Mouse (Mus musculus) limb, embryonic 14.5 days (tissue): ENCODE data around the gene Gm16181. TPM values are rescaled to one million over a fixed set of nuclear protein-coding genes. Genes with fewer than 3 reads are reported as not detected.

Source experiments
- ATAC-seq: fragments of 200-750 bp; cut with Nextera tagmentation; 2 replicates; pipeline ENCODE4 v1.8.0; 2017; ENCODE audit warnings: low read depth, moderate number of reproducible peaks, moderate TSS enrichment; ENCODE audit not compliant: low FRiP score
- DNase-seq: peaks from one replicate; pipeline ENCODE4 v3.0.0-alpha.2; 2015; ENCODE audit warnings: low spot score
- H3K27ac ChIP-seq: fragments of 300-500 bp; sonication (generic); replicated peaks from 2 replicates; pipeline ENCODE4 v1.5.1; 2014; ENCODE audit warnings: low read depth, mild to moderate bottlenecking, low read length, moderate library complexity, mixed read lengths
- H3K27me3 ChIP-seq: fragments of 300-500 bp; sonication (generic); 2 replicates; pipeline ENCODE4 v1.6.1; 2014; ENCODE audit warnings: low read length, mixed read lengths; ENCODE audit not compliant: control insufficient read depth, insufficient read depth
- H3K36me3 ChIP-seq: fragments of 300-500 bp; sonication (generic); 2 replicates; pipeline ENCODE4 v1.6.1; 2014; ENCODE audit warnings: mild to moderate bottlenecking, low read length, moderate library complexity, mixed read lengths; ENCODE audit not compliant: control insufficient read depth, insufficient read depth
- H3K4me1 ChIP-seq: fragments of 300-500 bp; sonication (generic); 2 replicates; pipeline ENCODE4 v1.6.1; 2014; ENCODE audit warnings: antibody characterized with exemption, low read length, mixed read lengths; ENCODE audit not compliant: control insufficient read depth, insufficient read depth
- H3K4me2 ChIP-seq: fragments of 300-500 bp; sonication (generic); replicated peaks from 2 replicates; pipeline ENCODE4 v1.6.1; 2014; ENCODE audit warnings: low read depth, mild to moderate bottlenecking, low read length, moderate library complexity; ENCODE audit not compliant: severe bottlenecking
- H3K4me3 ChIP-seq: fragments of 300-500 bp; sonication (generic); replicated peaks from 2 replicates; pipeline ENCODE4 v1.5.1; 2014; ENCODE audit warnings: low read length
- H3K9ac ChIP-seq: fragments of 300-500 bp; sonication (generic); 2 replicates; pipeline ENCODE4 v1.6.1; 2014; ENCODE audit warnings: mild to moderate bottlenecking, low read depth, low read length, moderate library complexity; ENCODE audit not compliant: severe bottlenecking
- H3K9me3 ChIP-seq: fragments of 300-500 bp; sonication (generic); 2 replicates; pipeline ENCODE4 v1.6.1; 2016; ENCODE audit warnings: low read length; ENCODE audit not compliant: control insufficient read depth
- POLR2A ChIP-seq: fragments of 200-500 bp; IDR thresholded peaks from 2 replicates; pipeline ENCODE4 v1.8.0; 2012; ENCODE audit warnings: inconsistent platforms, mild to moderate bottlenecking, moderate library complexity, borderline replicate concordance; ENCODE audit not compliant: insufficient read depth, insufficient read length; ENCODE audit errors: extremely low read depth
- WGBS: fragments of 180-500 bp; shearing (Covaris S2); extraction: QIAGEN DNeasy Blood & Tissue Kit; methylation state at CpG from one replicate; pipeline ENCODE4 v1.1.7; 2014; 5-methylcytosine and 5-hydroxymethylcytosine counted together
- polyA plus RNA-seq, 2 experiments: library from polyadenylated mRNA; depleted of rRNA in 1 of 2; stranded (reverse) in 1 of 2; unstranded in 1 of 2; fragments of >200 nt; fragmentation: Nextera tagmentation in 1 of 2; extraction: Ambion mirVana in 1 of 2; gene quantifications; 2 replicates each; pipeline versions ENCODE4 v1.2.1 to v1.2.3; 2012 to 2014

Gene Gm16181
- polyA plus RNA-seq, 2 experiments: not detected

GRCm38 (mm10) chr17:35248986-35249385, 28.4 kb downstream of the Gm16181 start:
- no peaks in the 10 kb centered on the region for H3K27me3 ChIP-seq
- H3K4me3 ChIP-seq: no peak overlapping the region
- H3K4me1 ChIP-seq: peaks cover 6% of the 10 kb centered on the region
- DNase-seq (no peak), ATAC-seq (no peak)
- 91% methylated on average over 14 of the region's 14 CpGs for WGBS
- H3K4me2 ChIP-seq: no peak overlapping the region
- no peak overlapping the region for H3K27ac ChIP-seq
- no peaks in the 10 kb centered on the region for H3K9me3 ChIP-seq
- peaks cover 99% of the 10 kb centered on the region for H3K36me3 ChIP-seq
- no peak overlapping the region for H3K9ac ChIP-seq
- TF ChIP-seq POLR2A: no peak

- Histone ChIP-seq H3K9ac (no peak overlapping the region), H3K27me3 (no peaks in the 10 kb centered on the region), H3K9me3 (no peaks in the 10 kb centered on the region), H3K4me3 (no peak overlapping the region), H3K4me2 (no peak overlapping the region), H3K36me3 (peaks cover 96% of the 10 kb centered on the region), H3K4me1 (no peaks in the 10 kb centered on the region; the same call in 1 of the 2 replicates), H3K27ac (no peak overlapping the region)
- WGBS: 88% methylated on average over 19 of the region's 19 CpGs
- no peak for ATAC-seq
- no peak for DNase-seq
- TF ChIP-seq POLR2A: no peak
These were observed 29.0 kb downstream of the Gm16181 start for GRCm38 (mm10) chr17:35249451-35250197.

GRCm38 (mm10) chr17:35250348-35251120, 29.9 kb downstream of the Gm16181 start:
- Histone ChIP-seq H3K27me3 (no peaks in the 10 kb centered on the region), H3K36me3 (peaks cover 87% of the 10 kb centered on the region), H3K9me3 (no peaks in the 10 kb centered on the region), H3K4me1 (no peaks in the 10 kb centered on the region; the same call in 1 of the 2 replicates), H3K9ac (no peak overlapping the region), H3K4me2 (no peak overlapping the region), H3K4me3 (no peak overlapping the region), H3K27ac (no peak overlapping the region)
- no peak for TF ChIP-seq POLR2A
- no peak for DNase-seq
- WGBS: 85% methylated on average over 3 of the region's 3 CpGs
- no peak for ATAC-seq

- H3K4me1 ChIP-seq: no peaks in the 10 kb centered on the region
- H3K4me3 ChIP-seq: no peak overlapping the region
- no peak overlapping the region for H3K9ac ChIP-seq
- no peaks in the 10 kb centered on the region for H3K9me3 ChIP-seq
- H3K27ac ChIP-seq: no peak overlapping the region
- DNase-seq: no peak
- 82% methylated on average over 15 of the region's 15 CpGs for WGBS
- peaks cover 80% of the 10 kb centered on the region for H3K36me3 ChIP-seq
- no peaks in the 10 kb centered on the region for H3K27me3 ChIP-seq
- no peak for ATAC-seq
- no peak for TF ChIP-seq POLR2A
- H3K4me2 ChIP-seq: no peak overlapping the region
These were observed 30.6 kb downstream of the Gm16181 start for GRCm38 (mm10) chr17:35251162-35251719.

- Histone ChIP-seq H3K9ac (no peak overlapping the region), H3K36me3 (peaks cover 72% of the 10 kb centered on the region), H3K9me3 (no peaks in the 10 kb centered on the region), H3K4me2 (no peak overlapping the region), H3K27ac (no peak overlapping the region), H3K27me3 (no peaks in the 10 kb centered on the region), H3K4me3 (no peak overlapping the region), H3K4me1 (no peaks in the 10 kb centered on the region)
- ATAC-seq (no peak), DNase-seq (no peak)
- TF ChIP-seq POLR2A: no peak
- WGBS: 83% methylated on average over 5 of the region's 5 CpGs
These were observed 31.3 kb downstream of the Gm16181 start for GRCm38 (mm10) chr17:35251981-35252380.
